Mouse (Mus musculus) c-Kit-positive CD71-negative TER-119-negative erythroid progenitor cells, embryonic 14.5 days (primary cell): ENCODE measurements around the gene Evi2a.
A peak's percentile ranks its signal among the peaks of the same experiment; 100 is the strongest.

Source experiments
- DNase-seq: peaks from one replicate; pipeline ENCODE4 v3.0.0-alpha.2; 2013; ENCODE audit warnings: low read depth

Evi2a gene

DNA sequence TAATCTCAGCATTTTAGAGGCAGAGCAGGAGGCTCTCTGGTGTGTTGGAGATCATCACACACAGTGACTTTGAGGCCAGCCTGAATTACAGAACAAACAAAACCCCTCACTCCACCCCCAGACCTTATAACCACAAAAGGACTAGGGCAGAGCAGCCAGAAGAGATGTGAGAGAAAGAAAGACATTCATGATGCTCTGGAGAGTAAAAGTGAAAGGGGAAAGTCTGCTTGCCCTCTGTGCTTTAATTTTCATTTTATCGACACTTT, 6.2 kb downstream of the Evi2a start:
- DNase-seq: no peak

DNA sequence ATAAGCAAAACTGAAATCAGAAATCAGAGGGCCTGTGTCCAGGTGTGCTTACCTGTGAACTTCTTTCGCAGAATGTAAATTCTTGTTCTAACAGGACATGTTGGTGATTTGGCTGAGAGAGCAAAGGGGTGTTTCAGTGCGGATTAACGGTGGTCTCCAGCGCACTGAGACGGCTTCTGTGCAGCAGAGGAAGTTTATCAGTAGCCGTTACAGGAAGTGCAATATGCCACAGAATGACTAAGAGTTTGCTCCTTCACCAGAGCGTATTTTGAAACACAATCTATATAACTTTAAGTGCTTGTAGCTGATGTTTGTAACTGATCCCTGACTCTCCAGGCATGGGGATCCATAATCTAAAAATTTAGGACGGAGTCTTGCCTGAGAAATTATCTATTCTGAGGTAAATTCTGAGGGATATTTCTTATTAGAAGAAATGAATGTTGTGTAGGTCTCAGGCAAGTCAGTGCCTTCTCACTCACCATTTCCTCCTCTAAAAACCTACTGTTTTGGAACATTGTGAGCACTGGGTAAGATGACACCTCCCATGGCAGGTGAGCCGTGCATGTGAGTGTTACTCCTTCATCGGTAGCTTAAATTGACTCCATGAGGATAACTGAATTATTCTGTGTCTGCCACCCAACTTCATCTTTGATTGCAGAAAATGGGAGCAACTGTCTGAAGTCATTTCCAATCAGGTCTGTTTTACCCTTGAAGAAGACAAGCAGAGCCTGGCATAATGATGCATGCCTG, 6.7 kb downstream of the Evi2a start, which contains the start of gene Evi2b:
Gene Evi2b, minus strand, starts transcription at position 203 of the 750 bp plus-strand sequence.
- peak; percentile 54 for DNase-seq

DNA sequence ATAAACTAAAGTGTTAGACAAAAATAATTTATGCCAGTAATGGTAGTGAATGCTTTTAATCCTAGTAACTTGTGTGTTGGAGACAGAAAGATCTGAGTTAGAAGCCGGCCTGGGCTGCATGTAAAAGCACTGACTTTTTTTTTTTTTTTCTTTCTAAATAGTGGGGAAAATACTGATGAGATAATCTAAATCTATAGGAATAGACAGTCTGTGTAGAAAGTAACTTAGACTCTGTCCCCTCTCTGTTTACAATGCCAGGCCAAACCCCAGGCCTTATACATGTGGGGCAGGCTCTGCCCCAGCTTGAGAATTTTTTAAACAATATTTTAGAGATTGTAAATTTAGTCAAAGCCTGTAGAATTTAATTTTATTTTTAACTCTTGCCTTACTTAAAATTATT, 7.5 kb downstream of the Evi2a start:
- DNase-seq: no peak

DNA sequence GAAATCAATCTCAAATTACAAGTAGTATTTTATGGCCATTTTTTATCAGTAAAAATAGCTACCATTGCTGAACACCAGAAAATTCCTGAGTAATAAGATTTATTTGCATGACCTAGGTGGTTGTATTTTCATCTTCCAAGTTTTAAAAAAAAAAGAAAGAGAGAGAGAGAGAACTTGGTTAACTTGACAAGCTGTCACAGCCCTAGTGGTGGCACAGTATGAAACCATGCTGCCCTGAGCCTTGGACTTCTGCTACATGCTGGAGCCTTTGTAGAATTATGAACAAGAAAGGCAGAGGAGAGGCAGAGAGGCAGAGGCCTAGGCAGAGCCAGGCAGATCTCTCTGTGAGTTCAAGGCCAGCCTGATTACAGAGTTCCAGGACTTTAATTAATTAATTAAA, 8.5 kb downstream of the Evi2a start:
- DNase-seq: no peak

DNA sequence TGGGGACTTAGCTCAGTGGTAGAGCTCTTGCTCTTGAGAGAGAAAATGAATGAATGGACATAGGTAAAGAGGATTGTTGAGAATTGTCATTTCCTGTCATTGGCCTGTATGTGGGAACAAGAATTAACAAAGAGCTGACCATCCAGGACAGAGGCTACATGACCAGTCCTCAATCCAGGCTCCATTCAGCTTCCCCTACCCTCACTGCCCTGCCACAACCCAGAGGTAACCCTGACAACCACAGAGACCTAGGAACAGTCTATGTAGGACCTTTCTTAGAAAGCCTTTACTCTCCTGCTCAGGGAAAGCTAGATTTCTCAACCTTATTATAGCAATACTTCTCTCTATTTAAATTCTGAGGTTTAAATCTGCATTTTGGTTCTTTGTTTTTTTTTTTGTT, 9.6 kb downstream of the Evi2a start:
- no peak for DNase-seq

DNA sequence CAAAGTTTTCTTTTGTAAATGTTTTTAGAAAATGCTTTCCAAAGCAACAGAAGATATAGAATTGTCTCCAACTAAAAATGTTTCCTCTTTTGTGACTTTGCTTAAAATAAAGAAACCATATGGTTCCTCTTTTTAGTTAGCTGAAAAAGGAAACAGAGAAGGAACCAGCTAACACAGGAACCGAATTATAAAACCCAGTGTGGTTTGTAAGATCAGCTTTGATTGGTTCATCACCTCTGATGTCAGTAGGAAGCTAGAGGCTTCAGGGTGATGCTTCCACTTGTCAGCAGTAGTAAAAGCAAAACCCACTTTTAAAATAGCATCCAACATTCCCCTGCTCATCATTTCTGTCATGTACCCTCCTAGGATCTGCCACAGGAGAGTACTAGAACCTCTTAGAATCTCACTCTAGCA, 10.5 kb downstream of the Evi2a start:
- peak; percentile 63 for DNase-seq

DNA sequence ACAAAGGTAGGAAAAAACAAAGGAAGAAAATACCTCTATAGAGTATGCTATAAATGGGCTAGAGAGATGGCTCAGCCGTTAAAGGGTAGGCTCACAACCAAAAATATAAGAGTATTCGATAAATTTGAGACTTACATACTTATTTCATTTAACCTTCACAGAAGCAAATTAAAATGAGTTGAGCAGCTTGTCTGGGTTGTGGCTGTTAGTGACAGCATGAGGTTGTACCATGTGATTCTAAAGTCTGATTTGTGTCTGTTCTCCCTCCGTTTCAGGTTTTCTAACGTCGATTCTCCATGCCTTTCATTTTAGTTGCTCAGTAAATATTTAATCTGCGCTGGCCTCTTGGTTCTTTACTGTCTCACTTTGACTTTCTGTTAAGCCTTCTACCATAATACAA, 11.1 kb downstream of the Evi2a start:
- DNase-seq: no peak

DNA sequence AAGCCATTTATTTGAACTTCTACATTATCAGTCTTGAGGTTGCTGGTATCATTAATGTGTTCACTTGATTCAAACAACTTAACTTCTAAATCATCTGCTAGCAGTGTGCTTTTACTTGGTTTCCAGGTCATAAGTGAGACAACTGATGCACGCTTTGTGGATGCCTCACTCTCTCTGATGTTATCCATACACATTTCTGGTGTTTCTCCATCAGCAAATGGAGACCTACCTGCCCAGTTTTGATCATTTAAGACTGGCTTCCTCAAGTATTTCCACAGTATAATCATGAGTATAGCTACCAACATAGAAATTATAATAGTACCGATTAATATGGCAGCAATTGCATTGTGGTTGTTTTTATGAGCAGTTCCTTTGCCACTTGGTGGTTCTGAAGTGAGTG, 14.6 kb downstream of the Evi2a start:
- DNase-seq: no peak

DNA sequence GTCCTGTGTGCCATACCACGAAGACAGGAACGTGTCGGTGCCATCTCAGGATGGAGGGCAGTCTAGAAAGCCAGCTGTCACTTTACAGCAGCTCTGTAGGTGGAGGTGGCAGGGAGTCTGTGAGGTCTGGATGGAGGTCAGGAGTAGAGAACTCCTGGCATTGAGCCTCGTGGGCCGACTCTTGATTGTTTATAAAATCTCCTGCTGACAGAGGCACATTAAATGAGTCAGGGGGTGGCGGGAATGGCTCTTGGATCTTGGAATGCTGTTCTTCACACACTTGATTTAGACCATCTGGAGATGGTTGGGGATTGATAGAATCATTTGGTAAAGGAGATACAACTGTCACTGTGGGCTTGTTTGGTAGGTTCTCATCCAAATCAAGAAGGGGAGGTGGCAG, 15.1 kb downstream of the Evi2a start:
- DNase-seq: no peak

DNA sequence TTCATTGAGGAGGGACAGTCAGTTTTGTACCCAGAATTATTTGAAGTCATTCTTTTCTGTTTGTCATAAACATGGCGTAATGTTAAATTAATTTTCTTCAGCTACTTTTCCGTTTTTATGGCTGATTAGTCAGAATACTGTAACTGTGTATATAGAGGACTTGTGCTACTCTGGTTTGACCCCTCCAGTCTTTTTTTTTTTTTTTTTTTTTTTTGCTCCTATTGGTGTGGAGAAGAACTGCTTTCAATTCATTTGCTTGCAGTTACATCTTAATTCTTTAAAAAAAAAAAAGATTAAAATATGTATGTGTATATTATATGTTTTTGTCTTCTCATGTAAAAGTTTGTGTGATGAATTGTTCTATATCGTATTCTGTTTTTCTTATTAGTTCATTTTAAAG, 18.4 kb downstream of the Evi2a start:
- DNase-seq: no peak

DNA sequence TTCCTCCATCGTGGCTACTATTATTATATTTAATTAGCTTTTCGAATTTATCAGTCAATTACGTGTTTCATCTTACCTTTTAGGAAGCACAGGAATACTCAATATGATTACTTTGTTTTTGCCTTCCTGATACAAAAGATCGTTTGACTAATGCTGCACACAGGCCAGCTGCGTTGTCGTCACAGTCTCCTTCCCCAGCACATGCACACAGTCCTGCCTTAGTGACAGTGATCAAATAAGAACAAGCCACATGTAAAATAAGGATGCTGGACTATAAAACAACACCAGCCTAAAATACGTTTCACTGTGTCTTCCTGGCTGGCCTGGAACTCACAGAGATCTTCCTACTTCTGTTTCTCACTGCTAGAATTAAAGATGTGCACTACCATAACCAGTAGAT, 25.9 kb downstream of the Evi2a start:
- DNase-seq: no peak

DNA sequence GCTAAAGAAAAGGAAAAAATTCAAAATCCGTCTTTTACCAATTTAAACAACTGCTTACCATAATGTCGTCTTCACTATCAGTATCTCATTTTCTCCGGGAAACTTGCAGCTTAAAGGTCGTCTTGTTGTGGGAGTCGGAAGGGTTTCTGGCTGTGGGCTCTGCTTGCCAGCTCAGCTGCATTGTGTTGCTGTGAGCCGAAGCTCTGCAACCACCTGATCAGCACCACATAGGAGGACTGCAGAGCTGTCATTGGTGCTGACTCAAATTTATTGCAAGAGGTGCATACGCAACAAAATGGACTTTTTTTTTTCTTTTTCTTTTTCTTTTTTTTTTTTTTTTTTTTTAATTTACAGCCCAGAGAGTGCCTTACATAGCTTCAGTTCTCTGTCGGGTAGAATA, 26.6 kb downstream of the Evi2a start, which contains the start of gene Omg:
Gene Omg, minus strand, starts transcription at position 240 of the 400 bp plus-strand sequence.
- DNase-seq: no peak

DNA sequence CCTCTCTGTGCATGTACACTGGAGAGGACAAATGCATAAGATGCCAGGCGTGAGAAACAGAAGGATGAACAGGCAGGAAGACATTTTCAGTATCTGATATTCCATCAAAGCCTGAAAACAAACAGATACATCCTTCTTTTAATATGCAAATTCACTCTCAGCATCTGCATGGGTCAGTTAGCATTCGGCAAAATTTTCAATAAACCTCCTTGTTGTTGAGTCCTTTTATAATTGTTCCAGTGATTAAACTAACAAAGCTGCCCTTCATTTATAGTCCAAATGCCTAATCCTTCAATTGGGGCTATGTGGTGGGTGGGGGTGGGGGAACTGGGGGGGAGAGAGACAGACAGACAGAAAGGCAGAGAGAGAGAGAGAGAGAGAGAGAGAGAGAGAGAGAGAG, 27.5 kb downstream of the Evi2a start:
- DNase-seq: no peak

DNA sequence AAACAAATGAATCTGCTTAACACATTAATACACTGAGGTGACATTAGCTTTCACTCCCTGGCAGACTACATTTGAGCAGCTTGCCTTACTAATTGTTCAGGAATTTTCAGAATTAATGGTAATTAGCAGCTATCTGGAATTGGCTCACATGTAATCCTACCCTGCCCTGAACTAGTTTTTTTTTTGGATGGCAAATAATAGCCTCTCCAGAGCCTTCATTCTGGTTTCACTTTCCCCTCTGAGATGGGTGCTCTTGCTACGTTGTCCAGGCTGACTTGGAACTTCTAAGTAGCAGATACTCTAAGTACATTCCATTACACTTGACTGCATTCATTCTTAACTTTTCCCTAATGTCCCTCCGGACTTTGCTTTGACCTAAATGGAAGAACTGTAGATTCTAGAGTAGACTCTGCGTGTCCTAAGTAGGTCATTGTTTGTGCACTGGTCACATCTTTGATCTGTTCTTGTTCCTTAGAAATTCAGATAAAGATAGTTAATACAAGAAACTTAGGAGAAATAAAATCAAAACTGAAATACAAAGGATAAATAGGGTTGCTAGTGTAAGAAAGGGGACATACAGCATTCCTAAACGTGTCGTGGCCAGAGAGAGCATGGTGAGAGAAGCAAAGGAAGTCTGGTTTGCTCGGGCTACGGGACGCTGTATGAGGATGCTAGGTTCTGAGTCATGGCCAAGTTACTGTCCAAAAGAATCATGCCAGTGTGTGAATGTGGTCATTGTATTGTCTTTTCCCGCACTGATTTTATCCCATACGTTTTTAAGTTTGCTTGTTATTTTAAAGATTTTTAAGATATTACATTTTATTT, 35.2 kb downstream of the Evi2a start:
- DNase-seq: no peak

DNA sequence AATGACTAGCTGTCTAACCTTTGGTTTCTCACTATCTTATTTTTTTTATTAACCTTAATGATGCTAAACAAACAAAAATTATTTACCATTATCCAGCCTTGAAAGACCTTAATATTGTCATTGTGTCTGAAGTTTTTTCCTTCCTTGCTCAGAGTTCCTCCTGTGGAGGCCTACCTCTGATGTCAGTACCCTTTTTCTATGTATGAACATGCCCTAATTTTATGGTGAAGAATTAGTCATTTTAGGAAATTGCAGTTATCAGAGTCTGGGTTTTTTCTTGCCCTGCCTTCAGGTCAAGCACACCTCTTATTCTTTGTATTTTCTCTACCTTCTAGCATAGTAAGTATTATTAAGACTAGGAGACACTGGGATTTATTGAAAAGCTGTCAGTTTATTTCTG, 45.7 kb downstream of the Evi2a start:
- no peak for DNase-seq

DNA sequence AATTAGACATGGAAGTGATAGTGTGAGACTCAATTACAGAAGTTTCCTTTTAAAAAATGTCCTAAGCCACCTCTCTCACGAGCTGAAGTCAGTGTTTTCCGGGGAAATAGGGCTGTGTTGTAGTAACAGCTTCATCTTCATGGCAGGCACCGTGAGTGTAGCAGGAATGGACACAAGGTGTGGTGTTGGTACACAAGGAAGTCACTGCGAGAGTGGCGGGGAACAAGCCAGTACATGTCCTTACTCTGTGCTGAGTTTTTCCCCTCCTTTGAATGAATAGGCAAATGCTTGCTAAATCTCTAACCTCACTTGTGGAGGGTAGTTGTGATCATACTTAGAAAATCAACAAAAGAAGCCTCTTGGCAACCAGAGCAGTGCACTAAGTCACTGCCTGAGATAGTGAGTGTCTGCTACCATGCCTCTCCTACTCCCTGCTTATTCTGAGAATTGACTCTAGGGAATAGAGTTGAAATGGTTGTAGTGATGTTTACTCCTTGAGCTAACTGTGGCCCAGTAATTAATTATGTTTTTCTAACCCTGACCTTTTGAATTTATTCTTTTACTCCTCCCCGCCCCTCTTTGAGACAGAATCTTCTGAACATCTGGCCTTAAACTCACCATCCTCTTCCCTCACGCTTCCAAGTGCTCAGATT, 46.4 kb downstream of the Evi2a start:
- no peak for DNase-seq

DNA sequence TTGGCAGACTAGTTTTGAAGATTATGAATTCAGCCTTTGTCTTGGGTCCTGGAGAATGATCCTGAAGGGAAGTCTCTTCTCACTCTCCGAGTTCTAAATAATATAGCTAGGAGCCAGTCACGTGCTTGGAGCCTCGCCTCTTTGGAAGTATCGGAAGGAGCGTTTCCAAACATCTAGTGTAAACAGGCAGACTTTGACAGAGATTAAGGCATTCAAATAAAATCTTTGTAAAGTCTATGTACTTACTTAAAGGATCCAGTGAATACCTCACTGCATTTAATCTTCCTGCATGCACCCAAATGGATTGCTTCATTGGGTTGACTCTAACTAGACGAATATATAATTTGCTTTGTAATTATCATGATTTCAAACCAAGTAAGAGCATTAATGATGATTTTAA, 47.0 kb downstream of the Evi2a start:
- no peak for DNase-seq
